Mouse (Mus musculus) myocyte (in vitro differentiated cells): ENCODE data around the gene Ddi2.
"Not testable (repeated sequence)": the region's sequence is repeated elsewhere in the genome, so short reads cannot be mapped to it uniquely, and the experiment has no call there.

Experiments used
- E2F4 ChIP-seq: IDR thresholded peaks from one replicate; pipeline ENCODE4 v1.6.1; 2011; ENCODE audit warnings: mild to moderate bottlenecking, control low read depth, moderate library complexity; ENCODE audit not compliant: insufficient read depth
- MAX ChIP-seq: IDR thresholded peaks from one replicate; pipeline ENCODE4 v1.6.1; 2011; ENCODE audit warnings: low read depth, mild to moderate bottlenecking, control low read depth
- POLR2A ChIP-seq: IDR thresholded peaks from one replicate; pipeline ENCODE4 v1.6.1; 2011; ENCODE audit warnings: low read depth, mild to moderate bottlenecking, control low read depth, moderate library complexity; ENCODE audit not compliant: insufficient read length
- POLR2AphosphoS2 ChIP-seq: IDR thresholded peaks from one replicate; pipeline ENCODE4 v1.6.1; 2011; ENCODE audit warnings: low read depth, control low read depth; ENCODE audit not compliant: insufficient read length

- TF ChIP-seq POLR2AphosphoS2, POLR2A, MAX, E2F4: not testable (repeated sequence)
Observed at GRCm38 (mm10) chr4:141773019-141773418, 49.8 kb upstream of the Ddi2 start.
